Mouse (Mus musculus): ENCODE data around the gene Fmnl1. TPM values are rescaled to one million over a fixed set of nuclear protein-coding genes. Genes with fewer than 3 reads are reported as not detected.

Fmnl1 gene
- polyA plus RNA-seq, 1 experiment from 2014 or later: 3.8 TPM

DNA sequence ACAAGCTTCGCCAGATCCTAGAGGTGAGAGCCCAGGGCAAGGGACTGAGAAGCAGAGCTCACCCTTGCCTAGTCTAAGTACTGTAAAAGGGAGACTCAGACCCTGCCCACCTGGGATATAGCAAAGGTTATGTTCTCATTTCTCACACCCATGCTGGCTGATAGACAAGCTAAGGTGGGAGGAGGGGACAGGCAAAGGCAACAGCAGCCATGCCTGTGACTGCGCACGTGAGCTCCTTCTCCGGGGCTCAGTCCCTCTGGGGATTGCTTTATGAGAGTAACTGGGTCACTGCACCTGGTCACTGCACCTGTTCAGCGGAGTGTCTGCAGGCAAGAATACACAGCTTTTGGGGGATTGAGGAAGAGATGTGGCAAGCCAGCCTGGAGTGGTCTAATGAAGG, 24.7 kb downstream of the Fmnl1 start:
- Histone ChIP-seq H3K9ac (no peak overlapping the region), H3K4me2 (no peak overlapping the region), H3K36me3 (no peaks in the 10 kb centered on the region), H3K27me3 (peaks cover 99% of the 10 kb centered on the region), H3K4me3 (replicated peaks) (no peak overlapping the region), H3K27ac (no peak overlapping the region), H3K4me1 (peaks cover 47% of the 10 kb centered on the region), H3K9me3 (replicated peaks) (no peaks in the 10 kb centered on the region)
- ATAC-seq (replicated peaks; ENCODE audit: low FRiP score): no peak
- WGBS: 64% methylated on average over 5 of the region's 5 CpGs

DNA sequence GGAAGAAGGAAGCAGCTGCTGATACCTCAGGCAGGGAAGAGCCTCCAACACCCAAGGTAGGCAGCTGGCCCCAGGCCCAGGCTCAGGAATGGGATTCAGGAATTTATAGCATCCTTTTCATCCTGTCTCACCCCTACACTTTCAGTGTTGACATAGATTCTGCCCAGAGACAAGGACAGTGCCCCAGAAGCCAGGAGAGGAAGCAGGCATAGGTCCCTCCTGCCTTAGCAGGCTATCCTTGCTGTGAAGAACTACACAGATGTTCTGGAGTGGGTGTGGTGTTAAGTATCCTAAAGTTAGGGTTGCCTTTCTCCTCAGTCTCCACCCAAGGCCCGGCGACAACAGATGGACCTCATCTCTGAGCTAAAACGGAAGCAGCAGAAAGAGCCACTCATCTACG, 26.4 kb downstream of the Fmnl1 start:
- Histone ChIP-seq H3K27ac (no peak overlapping the region), H3K4me2 (no peak overlapping the region), H3K4me1 (peaks cover 51% of the 10 kb centered on the region), H3K9ac (no peak overlapping the region), H3K9me3 (replicated peaks) (no peaks in the 10 kb centered on the region), H3K4me3 (replicated peaks) (no peak overlapping the region), H3K36me3 (no peaks in the 10 kb centered on the region), H3K27me3 (peaks cover 94% of the 10 kb centered on the region)
- 62% methylated on average over 4 of the region's 4 CpGs for WGBS
- no peak for ATAC-seq (replicated peaks; ENCODE audit: low FRiP score)

- H3K4me2 ChIP-seq: peak overlapping the region; percentile 87
- ATAC-seq (replicated peaks; ENCODE audit: low FRiP score): no peak
- H3K9ac ChIP-seq: no peak overlapping the region
- H3K4me3 ChIP-seq (replicated peaks): peak overlapping the region; percentile 51; the same call in 1 of the 2 replicates
- peaks cover 88% of the 10 kb centered on the region for H3K27me3 ChIP-seq
- no peaks in the 10 kb centered on the region for H3K9me3 ChIP-seq (replicated peaks)
- peaks cover 41% of the 10 kb centered on the region for H3K4me1 ChIP-seq
- H3K27ac ChIP-seq: no peak overlapping the region
- H3K36me3 ChIP-seq: no peaks in the 10 kb centered on the region
- WGBS: 9% methylated on average over 16 of the region's 16 CpGs
These were observed 27.4 kb downstream of the Fmnl1 start for GRCm38 (mm10) chr11:103198339-103198738.

DNA sequence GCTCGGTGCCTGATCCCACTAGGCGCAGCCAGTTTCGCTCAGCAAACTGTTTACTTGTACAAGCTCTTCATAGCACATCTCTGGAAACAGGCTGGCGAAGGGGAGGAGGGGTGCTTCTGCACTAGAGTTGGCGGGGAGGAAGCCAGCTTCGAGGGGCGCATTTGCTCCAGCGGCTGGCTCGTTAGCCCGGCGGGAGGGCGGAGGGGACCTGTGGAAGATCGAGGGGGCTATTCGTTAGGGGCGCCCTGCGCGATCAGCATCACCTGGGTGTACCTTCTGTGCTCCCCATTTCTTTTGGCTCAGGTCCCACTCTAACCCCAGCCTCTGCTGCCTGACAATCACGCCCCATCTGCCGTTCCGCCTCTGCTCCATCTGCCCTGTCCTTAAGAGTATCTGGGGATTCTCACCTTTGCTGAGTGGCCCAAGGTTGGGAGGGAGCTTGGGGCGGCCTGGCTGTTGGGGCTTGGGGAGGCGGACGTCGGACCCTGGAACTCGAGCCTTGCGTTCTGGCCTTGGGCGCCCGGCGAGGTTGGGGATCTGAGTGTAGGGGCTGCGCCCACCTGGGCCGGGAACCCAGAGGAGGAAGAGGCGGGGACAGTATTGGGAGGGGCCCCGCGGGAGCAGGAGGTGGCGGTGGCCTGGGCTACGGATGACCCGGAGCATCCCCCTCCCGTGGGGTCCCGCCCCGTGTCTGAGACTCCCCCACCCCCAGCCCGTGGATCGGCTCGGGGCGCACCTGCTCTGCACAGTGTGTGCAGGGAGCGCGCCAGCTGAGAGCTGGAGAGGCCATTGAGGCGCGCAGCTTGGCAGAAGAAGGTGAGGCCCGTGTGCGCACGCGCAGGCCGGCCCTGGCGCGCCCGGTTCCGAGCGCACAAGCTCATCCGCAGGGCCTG, 28.2 kb downstream of the Fmnl1 start:
- Histone ChIP-seq H3K36me3 (no peaks in the 10 kb centered on the region), H3K4me1 (peaks cover 37% of the 10 kb centered on the region), H3K9ac (peak overlapping the region; percentile 24), H3K9me3 (replicated peaks) (no peaks in the 10 kb centered on the region), H3K4me2 (peak overlapping the region; percentile 87), H3K4me3 (replicated peaks) (peak overlapping the region; percentile 51), H3K27ac (no peak overlapping the region), H3K27me3 (peaks cover 80% of the 10 kb centered on the region)
- ATAC-seq (replicated peaks; ENCODE audit: low FRiP score): peak; percentile 30; the same call in 1 of the 2 replicates
- WGBS: 1% methylated on average over 57 of the region's 59 CpGs

DNA sequence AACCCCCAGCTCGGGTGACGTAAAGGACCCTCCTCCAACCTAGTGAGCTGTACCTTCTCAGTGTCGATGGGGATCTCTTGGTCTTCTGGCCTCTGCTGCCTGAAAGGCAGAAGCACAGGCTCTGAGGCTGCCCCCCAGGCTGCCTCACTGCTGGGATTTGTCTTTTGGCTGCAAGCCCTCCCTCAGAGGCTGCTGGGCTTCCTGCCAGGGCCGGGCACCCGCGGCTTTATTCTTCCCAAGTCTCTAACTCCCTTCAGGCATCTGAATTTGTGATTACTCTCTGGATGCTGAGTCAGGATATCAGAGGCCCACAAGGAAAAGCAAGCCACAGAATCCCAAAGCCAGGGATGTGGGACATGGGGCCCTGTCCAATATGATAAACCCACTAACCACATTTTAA, 30.8 kb downstream of the Fmnl1 start:
- peaks cover 55% of the 10 kb centered on the region for H3K27me3 ChIP-seq
- H3K9me3 ChIP-seq (replicated peaks): no peaks in the 10 kb centered on the region
- 32% methylated on average over 6 of the region's 6 CpGs for WGBS
- ATAC-seq (replicated peaks; ENCODE audit: low FRiP score): no peak
- H3K36me3 ChIP-seq: no peaks in the 10 kb centered on the region
- H3K4me1 ChIP-seq: peaks cover 25% of the 10 kb centered on the region
- no peak overlapping the region for H3K4me3 ChIP-seq (replicated peaks)
- 0 out of 2 replicates have a peak overlapping the region, but pooled peaks have one; percentile 7 for H3K9ac ChIP-seq
- H3K27ac ChIP-seq: no peak overlapping the region
- H3K4me2 ChIP-seq: no peak overlapping the region

DNA sequence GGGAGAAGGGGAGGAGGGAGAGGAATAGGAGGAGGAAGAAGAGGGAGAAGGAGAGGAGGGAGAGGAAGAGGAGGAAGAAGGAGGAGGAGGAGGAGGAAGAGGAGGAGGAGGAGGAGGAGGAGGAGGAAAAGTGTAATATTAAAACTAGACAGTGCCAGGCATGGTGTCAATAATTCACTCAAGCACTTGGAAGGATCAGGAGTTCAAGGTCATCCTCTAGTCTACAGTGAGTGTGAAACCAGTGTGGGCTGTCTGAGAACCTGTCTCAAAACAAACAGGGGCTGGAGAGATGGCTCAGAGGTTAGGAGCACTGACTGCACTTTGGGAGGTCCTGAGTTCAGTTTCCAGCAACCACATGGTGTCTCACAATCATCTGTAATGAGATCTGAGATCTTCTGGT, 31.5 kb downstream of the Fmnl1 start:
- ATAC-seq (replicated peaks; ENCODE audit: low FRiP score): no peak
- Histone ChIP-seq H3K27me3 (peaks cover 48% of the 10 kb centered on the region), H3K9me3 (replicated peaks) (no peaks in the 10 kb centered on the region), H3K9ac (no peak overlapping the region), H3K4me1 (peaks cover 25% of the 10 kb centered on the region), H3K4me2 (no peak overlapping the region), H3K27ac (no peak overlapping the region), H3K36me3 (no peaks in the 10 kb centered on the region), H3K4me3 (replicated peaks) (no peak overlapping the region)

- no peak overlapping the region for H3K4me2 ChIP-seq
- H3K27me3 ChIP-seq: peaks cover 10% of the 10 kb centered on the region; the same call in 1 of the 2 replicates
- H3K4me1 ChIP-seq: 0 out of 2 replicates have a peak, but pooled peaks cover 5% of the 10 kb centered on the region
- no peak for ATAC-seq (replicated peaks; ENCODE audit: low FRiP score)
- 87% methylated on average over 6 of the region's 6 CpGs for WGBS
- no peaks in the 10 kb centered on the region for H3K36me3 ChIP-seq
- H3K27ac ChIP-seq: no peak overlapping the region
- no peak overlapping the region for H3K9ac ChIP-seq
- H3K9me3 ChIP-seq (replicated peaks): no peaks in the 10 kb centered on the region
- no peak overlapping the region for H3K4me3 ChIP-seq (replicated peaks)
These were observed 35.3 kb downstream of the Fmnl1 start for GRCm38 (mm10) chr11:103206203-103206602.

DNA sequence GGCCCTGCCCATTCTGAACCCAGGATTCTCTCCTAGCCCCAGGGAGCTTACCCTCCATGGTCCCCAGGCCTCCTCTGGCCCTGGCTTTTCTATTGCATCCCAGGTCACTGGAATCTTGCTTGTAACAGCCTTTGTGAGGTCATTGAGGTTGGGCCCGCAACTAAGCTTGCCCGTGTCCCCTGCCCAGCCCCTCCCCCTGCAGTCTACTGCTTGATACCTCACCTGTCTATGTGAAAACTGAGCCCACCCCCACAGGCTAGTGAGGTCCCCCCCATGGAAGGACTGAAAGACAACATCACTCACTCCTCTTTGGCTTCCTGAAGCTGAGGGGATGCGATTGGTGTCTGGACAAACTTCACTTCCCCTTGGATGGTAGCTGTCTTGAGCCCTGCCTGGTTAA, 37.6 kb downstream of the Fmnl1 start, which contains the start of gene 1700023F06Rik:
1700023F06Rik (minus strand) TSS at position 101 of the 400 bp plus-strand sequence.
- 79% methylated on average over 3 of the region's 3 CpGs for WGBS
- Histone ChIP-seq H3K36me3 (no peaks in the 10 kb centered on the region), H3K9ac (no peak within 1 kb of the TSS), H3K4me1 (no peaks in the 10 kb centered on the region), H3K9me3 (replicated peaks) (no peaks in the 10 kb centered on the region), H3K4me2 (no peak within 1 kb of the TSS), H3K4me3 (replicated peaks) (no peak within 1 kb of the TSS), H3K27ac (no peak within 1 kb of the TSS), H3K27me3 (no peaks in the 10 kb centered on the region)
- ATAC-seq (replicated peaks; ENCODE audit: low FRiP score): no peak

DNA sequence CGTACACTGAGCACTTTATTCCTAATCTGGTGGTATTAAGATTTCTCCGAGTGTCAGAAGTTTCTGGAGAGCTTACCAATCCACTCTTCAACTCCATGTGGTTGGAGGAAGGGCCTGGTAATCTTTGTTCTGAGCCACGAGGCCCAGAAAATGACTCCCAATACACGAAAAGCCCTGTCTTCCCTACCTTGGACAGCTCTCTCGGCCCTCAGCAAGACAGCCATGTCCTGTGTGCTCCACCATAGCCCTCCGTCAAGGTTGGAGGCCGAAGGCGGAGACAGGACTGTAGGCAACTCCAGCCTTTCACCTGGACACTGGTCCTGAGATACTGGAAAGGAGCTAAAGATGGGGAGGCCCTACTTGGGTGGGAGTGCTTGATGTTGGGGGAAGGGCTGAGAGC, 39.4 kb downstream of the Fmnl1 start:
- Histone ChIP-seq H3K9me3 (replicated peaks) (no peaks in the 10 kb centered on the region), H3K4me2 (no peak overlapping the region), H3K4me3 (replicated peaks) (no peak overlapping the region), H3K27me3 (no peaks in the 10 kb centered on the region), H3K36me3 (no peaks in the 10 kb centered on the region), H3K9ac (no peak overlapping the region), H3K27ac (no peak overlapping the region), H3K4me1 (no peaks in the 10 kb centered on the region)
- no peak for ATAC-seq (replicated peaks; ENCODE audit: low FRiP score)
- WGBS: 68% methylated on average over 8 of the region's 8 CpGs

DNA sequence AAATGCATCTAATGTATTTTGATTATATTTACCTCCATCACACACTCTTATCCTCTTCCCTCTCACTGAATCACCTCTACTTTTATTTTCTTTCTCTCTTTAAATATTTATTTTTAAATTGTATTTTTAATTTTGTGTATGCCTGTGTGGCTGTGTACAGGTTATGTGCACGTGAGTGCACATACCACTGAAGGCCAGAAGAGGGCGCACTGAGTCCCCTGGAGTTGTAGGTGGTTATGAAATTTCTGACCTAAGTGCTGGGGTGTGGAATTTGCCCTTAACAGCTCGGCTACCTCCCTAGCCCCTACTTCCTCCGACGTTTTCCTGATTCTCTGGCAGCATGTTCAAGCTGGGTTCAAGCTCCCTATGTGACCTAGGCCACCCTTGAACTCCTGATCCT, 42.8 kb downstream of the Fmnl1 start:
- Histone ChIP-seq H3K4me2 (no peak overlapping the region), H3K4me1 (peaks cover 12% of the 10 kb centered on the region), H3K4me3 (replicated peaks) (no peak overlapping the region), H3K27ac (no peak overlapping the region), H3K9ac (no peak overlapping the region), H3K36me3 (no peaks in the 10 kb centered on the region), H3K9me3 (replicated peaks) (no peaks in the 10 kb centered on the region), H3K27me3 (peaks cover 9% of the 10 kb centered on the region; the same call in 1 of the 2 replicates)
- no peak for ATAC-seq (replicated peaks; ENCODE audit: low FRiP score)
- 89% methylated on average over 5 of the region's 5 CpGs for WGBS

GRCm38 (mm10) chr11:103215355-103215754, 44.4 kb downstream of the Fmnl1 start:
- ATAC-seq (replicated peaks; ENCODE audit: low FRiP score): no peak
- Histone ChIP-seq H3K4me2 (no peak overlapping the region), H3K27me3 (peaks cover 9% of the 10 kb centered on the region; the same call in 1 of the 2 replicates), H3K4me3 (replicated peaks) (no peak overlapping the region), H3K4me1 (peaks cover 12% of the 10 kb centered on the region), H3K36me3 (peaks cover 11% of the 10 kb centered on the region), H3K9me3 (replicated peaks) (no peaks in the 10 kb centered on the region), H3K9ac (no peak overlapping the region), H3K27ac (no peak overlapping the region)
- WGBS: 76% methylated on average over 1 of the region's 1 CpGs

GRCm38 (mm10) chr11:103217790-103218516, 47.0 kb downstream of the Fmnl1 start, which contains the start of gene Spata32:
Gene Spata32 (minus strand): TSS chr11:103218432.
- Histone ChIP-seq H3K4me3 (replicated peaks) (peak within 1 kb of the TSS; percentile 48), H3K9ac (peak within 1 kb of the TSS; percentile 44), H3K4me2 (peak within 1 kb of the TSS; percentile 78), H3K36me3 (peaks cover 27% of the 10 kb centered on the region), H3K9me3 (replicated peaks) (no peaks in the 10 kb centered on the region), H3K4me1 (peaks cover 12% of the 10 kb centered on the region), H3K27ac (peak within 1 kb of the TSS; percentile 57), H3K27me3 (peaks cover 9% of the 10 kb centered on the region; the same call in 1 of the 2 replicates)
- under 1% methylated on average over 45 of the region's 45 CpGs for WGBS
- ATAC-seq (replicated peaks; ENCODE audit: low FRiP score): peak; percentile 76
